Mouse (Mus musculus): Measurements from ENCODE around the gene Rasgef1b. TPM values are rescaled to one million over a fixed set of nuclear protein-coding genes. Genes with fewer than 3 reads are reported as not detected.

Rasgef1b gene
- polyA plus RNA-seq, 1 experiment: 0.36 TPM

- Histone ChIP-seq H3K4me1 (ENCODE audit: control insufficient read depth, insufficient read depth, insufficient read length, low read length) (no peaks in the 10 kb centered on the region), H3K27ac (replicated peaks; ENCODE audit: low read depth, low read length) (no peak overlapping the region)
Measured at GRCm38 (mm10) chr5:99451416-99451815, 277.4 kb downstream of the Rasgef1b start.

GRCm38 (mm10) chr5:99450994-99451393, 277.9 kb downstream of the Rasgef1b start:
- no peak overlapping the region for H3K4me3 ChIP-seq (ENCODE audit: insufficient read depth, low read depth, low read length)
- no peaks in the 10 kb centered on the region for H3K4me1 ChIP-seq (ENCODE audit: control insufficient read depth, insufficient read depth, insufficient read length, low read length)
- no peak overlapping the region for H3K27ac ChIP-seq (replicated peaks; ENCODE audit: low read depth, low read length)

More at GRCm38 (mm10) chr5:99451416-99451815, 277.4 kb downstream of the Rasgef1b start:
- no peak overlapping the region for H3K4me3 ChIP-seq (ENCODE audit: insufficient read depth, low read depth, low read length)

- Histone ChIP-seq H3K4me1 (ENCODE audit: control insufficient read depth, insufficient read depth, insufficient read length, low read length) (no peaks in the 10 kb centered on the region), H3K4me3 (ENCODE audit: insufficient read depth, low read depth, low read length) (no peak overlapping the region), H3K27ac (replicated peaks; ENCODE audit: low read depth, low read length) (no peak overlapping the region)
Measured at GRCm38 (mm10) chr5:99450463-99450862, 278.4 kb downstream of the Rasgef1b start.

GRCm38 (mm10) chr5:99447481-99447880, 281.4 kb downstream of the Rasgef1b start:
- Histone ChIP-seq H3K4me3 (ENCODE audit: insufficient read depth, low read depth, low read length) (no peak overlapping the region), H3K27ac (replicated peaks; ENCODE audit: low read depth, low read length) (no peak overlapping the region), H3K4me1 (ENCODE audit: control insufficient read depth, insufficient read depth, insufficient read length, low read length) (no peaks in the 10 kb centered on the region)

GRCm38 (mm10) chr5:99445242-99445641, 283.6 kb downstream of the Rasgef1b start:
- Histone ChIP-seq H3K4me3 (ENCODE audit: insufficient read depth, low read depth, low read length) (no peak overlapping the region), H3K27ac (replicated peaks; ENCODE audit: low read depth, low read length) (no peak overlapping the region)

GRCm38 (mm10) chr5:99444777-99445176, 284.1 kb downstream of the Rasgef1b start:
- Histone ChIP-seq H3K4me3 (ENCODE audit: insufficient read depth, low read depth, low read length) (no peak overlapping the region), H3K4me1 (ENCODE audit: control insufficient read depth, insufficient read depth, insufficient read length, low read length) (no peaks in the 10 kb centered on the region), H3K27ac (replicated peaks; ENCODE audit: low read depth, low read length) (no peak overlapping the region)

More at GRCm38 (mm10) chr5:99445242-99445641, 283.6 kb downstream of the Rasgef1b start:
- H3K4me1 ChIP-seq (ENCODE audit: control insufficient read depth, insufficient read depth, insufficient read length, low read length): no peaks in the 10 kb centered on the region

GRCm38 (mm10) chr5:99440109-99440508, 288.8 kb downstream of the Rasgef1b start:
- Histone ChIP-seq H3K4me3 (ENCODE audit: insufficient read depth, low read depth, low read length) (no peak overlapping the region), H3K27ac (replicated peaks; ENCODE audit: low read depth, low read length) (no peak overlapping the region), H3K4me1 (ENCODE audit: control insufficient read depth, insufficient read depth, insufficient read length, low read length) (no peaks in the 10 kb centered on the region; the same call in 1 of the 2 replicates)

GRCm38 (mm10) chr5:99438526-99438925, 290.3 kb downstream of the Rasgef1b start:
- Histone ChIP-seq H3K4me1 (ENCODE audit: control insufficient read depth, insufficient read depth, insufficient read length, low read length) (no peaks in the 10 kb centered on the region; the same call in 1 of the 2 replicates), H3K4me3 (ENCODE audit: insufficient read depth, low read depth, low read length) (no peak overlapping the region), H3K27ac (replicated peaks; ENCODE audit: low read depth, low read length) (no peak overlapping the region)

- Histone ChIP-seq H3K27ac (replicated peaks; ENCODE audit: low read depth, low read length) (no peak overlapping the region), H3K4me1 (ENCODE audit: control insufficient read depth, insufficient read depth, insufficient read length, low read length) (no peaks in the 10 kb centered on the region; the same call in 1 of the 2 replicates), H3K4me3 (ENCODE audit: insufficient read depth, low read depth, low read length) (no peak overlapping the region)
Measured at GRCm38 (mm10) chr5:99434226-99434625, 294.6 kb downstream of the Rasgef1b start.

GRCm38 (mm10) chr5:99432471-99432870, 296.4 kb downstream of the Rasgef1b start:
- H3K4me1 ChIP-seq (ENCODE audit: control insufficient read depth, insufficient read depth, insufficient read length, low read length): no peaks in the 10 kb centered on the region; the same call in 1 of the 2 replicates
- no peak overlapping the region for H3K27ac ChIP-seq (replicated peaks; ENCODE audit: low read depth, low read length)
- no peak overlapping the region for H3K4me3 ChIP-seq (ENCODE audit: insufficient read depth, low read depth, low read length)

- Histone ChIP-seq H3K27ac (replicated peaks; ENCODE audit: low read depth, low read length) (no peak overlapping the region), H3K4me3 (ENCODE audit: insufficient read depth, low read depth, low read length) (no peak overlapping the region), H3K4me1 (ENCODE audit: control insufficient read depth, insufficient read depth, insufficient read length, low read length) (no peaks in the 10 kb centered on the region)
Measured at GRCm38 (mm10) chr5:99429273-99429672, 299.6 kb downstream of the Rasgef1b start.

- Histone ChIP-seq H3K4me3 (ENCODE audit: insufficient read depth, low read depth, low read length) (no peak overlapping the region), H3K27ac (replicated peaks; ENCODE audit: low read depth, low read length) (no peak overlapping the region), H3K4me1 (ENCODE audit: control insufficient read depth, insufficient read depth, insufficient read length, low read length) (no peaks in the 10 kb centered on the region)
Measured at GRCm38 (mm10) chr5:99428648-99429047, 300.2 kb downstream of the Rasgef1b start.

- no peak overlapping the region for H3K4me3 ChIP-seq (ENCODE audit: insufficient read depth, low read depth, low read length)
- no peak overlapping the region for H3K27ac ChIP-seq (replicated peaks; ENCODE audit: low read depth, low read length)
- H3K4me1 ChIP-seq (ENCODE audit: control insufficient read depth, insufficient read depth, insufficient read length, low read length): no peaks in the 10 kb centered on the region
Measured at GRCm38 (mm10) chr5:99423271-99423670, 305.6 kb downstream of the Rasgef1b start.

- no peak overlapping the region for H3K27ac ChIP-seq (replicated peaks; ENCODE audit: low read depth, low read length)
- no peak overlapping the region for H3K4me3 ChIP-seq (ENCODE audit: insufficient read depth, low read depth, low read length)
- H3K4me1 ChIP-seq (ENCODE audit: control insufficient read depth, insufficient read depth, insufficient read length, low read length): no peaks in the 10 kb centered on the region
Measured at GRCm38 (mm10) chr5:99422856-99423255, 306.0 kb downstream of the Rasgef1b start.

- H3K4me1 ChIP-seq (ENCODE audit: control insufficient read depth, insufficient read depth, insufficient read length, low read length): no peaks in the 10 kb centered on the region
- no peak overlapping the region for H3K4me3 ChIP-seq (ENCODE audit: insufficient read depth, low read depth, low read length)
Measured at GRCm38 (mm10) chr5:99422092-99422491, 306.8 kb downstream of the Rasgef1b start.

GRCm38 (mm10) chr5:99419872-99420271, 309.0 kb downstream of the Rasgef1b start:
- H3K4me3 ChIP-seq (ENCODE audit: insufficient read depth, low read depth, low read length): no peak overlapping the region
- no peaks in the 10 kb centered on the region for H3K4me1 ChIP-seq (ENCODE audit: control insufficient read depth, insufficient read depth, insufficient read length, low read length)
- no peak overlapping the region for H3K27ac ChIP-seq (replicated peaks; ENCODE audit: low read depth, low read length)

More at GRCm38 (mm10) chr5:99422092-99422491, 306.8 kb downstream of the Rasgef1b start:
- H3K27ac ChIP-seq (replicated peaks; ENCODE audit: low read depth, low read length): no peak overlapping the region

All from brown adipose tissue, adult 24 weeks (tissue).